Mouse (Mus musculus): ENCODE measurements around the gene Ovca2. TPM values are rescaled to one million over a fixed set of nuclear protein-coding genes. Genes with fewer than 3 reads are reported as not detected.

Ovca2 gene
- polyA plus RNA-seq (2016; fragmentation: Nextera tagmentation; extraction: Ambion mirVana), result 23.8 and 24.5 TPM in 2 replicates

DNA sequence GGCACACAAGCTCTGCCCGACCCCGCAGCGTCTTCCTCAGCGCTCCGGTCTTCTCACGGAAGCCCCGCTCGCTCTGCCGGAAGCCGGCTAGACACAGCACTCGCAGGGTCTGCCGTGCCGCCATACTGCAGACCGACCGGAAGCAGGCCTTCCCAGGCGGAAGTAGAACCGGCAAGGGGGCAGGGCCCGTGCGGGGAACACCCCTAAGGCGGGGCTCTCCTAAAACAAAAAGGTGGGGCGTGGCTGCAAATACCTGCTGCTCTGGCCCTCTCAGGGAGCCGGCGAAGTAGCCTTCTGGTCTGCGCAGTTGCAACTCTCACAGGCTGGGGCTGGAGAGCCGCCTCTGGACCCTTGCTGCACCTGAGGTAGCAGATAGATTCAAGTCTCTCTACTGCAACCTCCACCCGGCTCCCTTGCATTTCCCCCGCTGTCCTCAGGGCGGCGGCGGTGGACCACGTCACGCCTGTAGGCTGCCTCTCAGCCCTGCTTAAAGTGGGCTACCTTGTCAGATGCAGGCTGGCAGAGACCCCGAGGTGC, at the start of gene Ovca2:
Ovca2 (minus strand) TSS at position 164 of the 537 bp plus-strand sequence.
- H3K4me3 ChIP-seq, result peak within 1 kb of the TSS; percentile 82
- H3K4me2 ChIP-seq (replicated peaks), result peak within 1 kb of the TSS; percentile 98
- WGBS, result under 1% methylated on average over 33 of the region's 33 CpGs
- H3K27me3 ChIP-seq, result peaks cover 11% of the 10 kb centered on the region
- ATAC-seq (ENCODE audit: low FRiP score), result peak; percentile 95
- peak within 1 kb of the TSS; percentile 91 for H3K27ac ChIP-seq
- H3K9ac ChIP-seq, result peak within 1 kb of the TSS; percentile 76
- peaks cover 32% of the 10 kb centered on the region for H3K4me1 ChIP-seq
- peaks cover 26% of the 10 kb centered on the region for H3K36me3 ChIP-seq
- H3K9me3 ChIP-seq (replicated peaks), result no peaks in the 10 kb centered on the region

GRCm38 (mm10) chr11:75227632-75228031, 49.0 kb upstream of the Ovca2 start:
- Histone ChIP-seq H3K4me2 (replicated peaks) (no peak overlapping the region), H3K27ac (no peak overlapping the region), H3K9me3 (replicated peaks) (no peaks in the 10 kb centered on the region), H3K4me3 (no peak overlapping the region), H3K27me3 (peaks cover 3% of the 10 kb centered on the region; the same call in 1 of the 2 replicates), H3K36me3 (no peaks in the 10 kb centered on the region), H3K9ac (no peak overlapping the region), H3K4me1 (peaks cover 7% of the 10 kb centered on the region; the same call in 1 of the 2 replicates)
- 73% methylated on average over 3 of the region's 3 CpGs for WGBS
- no peak for ATAC-seq (ENCODE audit: low FRiP score)

GRCm38 (mm10) chr11:75224835-75225234, 46.2 kb upstream of the Ovca2 start:
- Histone ChIP-seq H3K4me3 (no peak overlapping the region), H3K27ac (no peak overlapping the region), H3K36me3 (no peaks in the 10 kb centered on the region), H3K9ac (no peak overlapping the region), H3K27me3 (peaks cover 3% of the 10 kb centered on the region; the same call in 1 of the 2 replicates), H3K9me3 (replicated peaks) (no peaks in the 10 kb centered on the region), H3K4me2 (replicated peaks) (no peak overlapping the region), H3K4me1 (0 out of 2 replicates have a peak, but pooled peaks cover 6% of the 10 kb centered on the region)
- ATAC-seq (ENCODE audit: low FRiP score), result no peak
- 83% methylated on average over 4 of the region's 4 CpGs for WGBS

- no peak overlapping the region for H3K27ac ChIP-seq
- H3K9ac ChIP-seq, result no peak overlapping the region
- H3K9me3 ChIP-seq (replicated peaks), result no peaks in the 10 kb centered on the region
- no peak overlapping the region for H3K4me3 ChIP-seq
- whole genome bisulfite sequencing, result 80% methylated on average over 12 of the region's 12 CpGs
- H3K27me3 ChIP-seq, result peaks cover 3% of the 10 kb centered on the region; the same call in 1 of the 2 replicates
- no peaks in the 10 kb centered on the region for H3K36me3 ChIP-seq
- ATAC-seq (ENCODE audit: low FRiP score), result no peak
- H3K4me1 ChIP-seq, result 0 out of 2 replicates have a peak, but pooled peaks cover 6% of the 10 kb centered on the region
- H3K4me2 ChIP-seq (replicated peaks), result no peak overlapping the region
Measured at GRCm38 (mm10) chr11:75224062-75224461, 45.4 kb upstream of the Ovca2 start.

GRCm38 (mm10) chr11:75220517-75221145, 42.0 kb upstream of the Ovca2 start:
- no peak overlapping the region for H3K9ac ChIP-seq
- peaks cover 5% of the 10 kb centered on the region; the same call in 1 of the 2 replicates for H3K27me3 ChIP-seq
- no peak overlapping the region for H3K27ac ChIP-seq
- H3K9me3 ChIP-seq (replicated peaks), result no peaks in the 10 kb centered on the region
- no peak overlapping the region for H3K4me3 ChIP-seq
- H3K4me2 ChIP-seq (replicated peaks), result no peak overlapping the region
- no peak for ATAC-seq (ENCODE audit: low FRiP score)
- WGBS, result 53% methylated on average over 4 of the region's 6 CpGs
- 0 out of 2 replicates have a peak, but pooled peaks cover 9% of the 10 kb centered on the region for H3K4me1 ChIP-seq
- H3K36me3 ChIP-seq, result no peaks in the 10 kb centered on the region

DNA sequence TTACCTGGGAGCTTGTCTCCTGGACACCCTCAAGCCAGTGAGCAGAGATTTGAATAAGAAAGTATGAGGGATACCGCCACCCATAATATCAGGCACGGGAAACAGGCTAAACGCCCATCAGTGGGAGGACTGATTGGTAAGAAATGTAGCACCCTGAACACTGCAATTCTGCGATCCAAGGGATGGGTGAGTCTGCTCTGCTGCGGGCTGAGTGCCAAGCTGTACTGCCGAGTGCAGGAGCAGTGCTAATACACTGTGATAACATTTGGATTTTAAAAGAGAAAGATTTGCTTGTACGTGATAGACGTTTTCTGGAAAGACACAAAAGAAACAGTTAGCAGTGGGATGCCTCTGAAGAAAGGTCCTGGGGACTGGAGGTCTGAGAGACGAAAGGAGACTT, 41.5 kb upstream of the Ovca2 start:
- H3K9me3 ChIP-seq (replicated peaks), result no peaks in the 10 kb centered on the region
- 48% methylated on average over 9 of the region's 9 CpGs for WGBS
- no peak overlapping the region for H3K4me3 ChIP-seq
- no peak overlapping the region for H3K4me2 ChIP-seq (replicated peaks)
- H3K27ac ChIP-seq, result no peak overlapping the region
- no peak for ATAC-seq (ENCODE audit: low FRiP score)
- H3K36me3 ChIP-seq, result no peaks in the 10 kb centered on the region
- 0 out of 2 replicates have a peak, but pooled peaks cover 12% of the 10 kb centered on the region for H3K4me1 ChIP-seq
- no peak overlapping the region for H3K9ac ChIP-seq
- peaks cover 6% of the 10 kb centered on the region; the same call in 1 of the 2 replicates for H3K27me3 ChIP-seq

GRCm38 (mm10) chr11:75214081-75214950, 35.7 kb upstream of the Ovca2 start:
- Histone ChIP-seq H3K27ac (peak overlapping the region; percentile 70; the same call in 1 of the 2 replicates), H3K4me2 (replicated peaks) (peak overlapping the region; percentile 61), H3K4me3 (peak overlapping the region; percentile 29), H3K4me1 (peaks cover 31% of the 10 kb centered on the region), H3K9ac (peak overlapping the region; percentile 44), H3K27me3 (peaks cover 19% of the 10 kb centered on the region), H3K9me3 (replicated peaks) (no peaks in the 10 kb centered on the region), H3K36me3 (no peaks in the 10 kb centered on the region)
- WGBS, result 17% methylated on average over 13 of the region's 13 CpGs
- ATAC-seq (ENCODE audit: low FRiP score), result peak; percentile 69

GRCm38 (mm10) chr11:75213372-75214080, 34.9 kb upstream of the Ovca2 start:
- Histone ChIP-seq H3K36me3 (no peaks in the 10 kb centered on the region), H3K4me1 (peaks cover 31% of the 10 kb centered on the region), H3K9ac (peak overlapping the region; percentile 44), H3K4me2 (replicated peaks) (peak overlapping the region; percentile 61), H3K4me3 (peak overlapping the region; percentile 29), H3K27me3 (peaks cover 19% of the 10 kb centered on the region), H3K9me3 (replicated peaks) (no peaks in the 10 kb centered on the region), H3K27ac (peak overlapping the region; percentile 70)
- WGBS, result 2% methylated on average over 34 of the region's 35 CpGs
- peak; percentile 75 for ATAC-seq (ENCODE audit: low FRiP score)

DNA sequence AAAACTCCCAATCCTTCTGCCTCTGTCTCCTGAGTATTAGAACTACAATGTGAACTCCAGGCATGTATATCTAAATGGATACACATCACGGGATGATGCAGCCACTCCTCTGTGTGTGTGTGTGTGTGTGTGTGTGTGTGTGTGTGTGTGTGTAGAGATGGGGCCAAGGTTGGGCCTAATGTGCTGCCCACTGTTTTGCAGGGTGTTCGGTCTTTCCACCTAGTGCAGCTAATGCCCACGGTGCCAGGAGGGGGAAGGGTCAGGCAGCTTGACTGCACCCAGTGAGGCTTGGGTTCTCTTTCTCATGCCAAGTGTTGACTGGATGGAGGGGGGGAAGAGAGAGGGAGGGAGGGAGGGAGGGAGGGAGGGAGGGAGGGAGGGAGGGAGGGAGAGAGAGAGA, 34.2 kb upstream of the Ovca2 start:
- peak overlapping the region; percentile 61; the same call in 1 of the 2 replicates for H3K4me2 ChIP-seq (replicated peaks)
- H3K36me3 ChIP-seq, result no peaks in the 10 kb centered on the region
- peak overlapping the region; percentile 17; the same call in 1 of the 2 replicates for H3K27ac ChIP-seq
- WGBS, result 49% methylated on average over 3 of the region's 3 CpGs
- H3K4me1 ChIP-seq, result peaks cover 31% of the 10 kb centered on the region
- no peak overlapping the region for H3K9ac ChIP-seq
- no peak for ATAC-seq (ENCODE audit: low FRiP score)
- H3K9me3 ChIP-seq (replicated peaks), result no peaks in the 10 kb centered on the region
- H3K27me3 ChIP-seq, result peaks cover 19% of the 10 kb centered on the region
- no peak overlapping the region for H3K4me3 ChIP-seq

- Histone ChIP-seq H3K9ac (no peak overlapping the region), H3K27me3 (peaks cover 19% of the 10 kb centered on the region), H3K36me3 (no peaks in the 10 kb centered on the region), H3K4me2 (replicated peaks) (no peak overlapping the region), H3K9me3 (replicated peaks) (no peaks in the 10 kb centered on the region), H3K27ac (no peak overlapping the region; the same call in 1 of the 2 replicates), H3K4me3 (no peak overlapping the region), H3K4me1 (peaks cover 31% of the 10 kb centered on the region)
- ATAC-seq (ENCODE audit: low FRiP score), result no peak
- WGBS, result 43% methylated on average over 8 of the region's 8 CpGs
Measured at GRCm38 (mm10) chr11:75212031-75212667, 33.5 kb upstream of the Ovca2 start.

DNA sequence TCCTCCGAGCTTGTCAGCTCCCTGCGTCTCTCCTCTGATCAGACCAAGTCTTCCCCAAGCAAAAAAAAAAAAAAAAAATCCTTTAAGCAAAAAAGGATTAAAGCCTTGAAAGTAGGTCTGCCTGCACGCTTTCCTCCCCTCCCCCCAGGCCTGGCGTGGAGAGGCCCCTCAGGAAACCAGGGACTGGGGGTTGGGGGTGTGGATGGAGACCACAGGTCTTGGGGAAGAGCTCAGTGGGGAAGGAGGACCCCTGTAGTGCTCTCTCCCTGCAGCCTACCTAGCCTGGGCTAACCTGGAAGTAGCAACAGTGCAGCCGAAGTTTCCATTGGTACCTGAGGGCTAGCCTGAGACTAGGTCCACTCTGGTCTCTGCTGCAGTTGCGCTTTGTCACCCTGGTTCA, 32.1 kb upstream of the Ovca2 start:
- 42% methylated on average over 6 of the region's 6 CpGs for WGBS

More for the DNA sequence above, 32.1 kb upstream of the Ovca2 start:
- no peaks in the 10 kb centered on the region for H3K9me3 ChIP-seq (replicated peaks)
- no peak overlapping the region for H3K27ac ChIP-seq
- H3K4me1 ChIP-seq, result peaks cover 29% of the 10 kb centered on the region
- H3K9ac ChIP-seq, result no peak overlapping the region
- H3K4me2 ChIP-seq (replicated peaks), result no peak overlapping the region
- H3K4me3 ChIP-seq, result no peak overlapping the region
- H3K36me3 ChIP-seq, result no peaks in the 10 kb centered on the region
- no peak for ATAC-seq (ENCODE audit: low FRiP score)
- peaks cover 18% of the 10 kb centered on the region for H3K27me3 ChIP-seq
